Mouse (Mus musculus): ENCODE measurements at regions not wholly inside any gene's neighbourhood (a gene's known extent, or its start where the extent isn't known, plus 50 kb on each side); places are given as distances from the start of the nearest gene placed in this dataset.

GRCm38 (mm10) chr13:107585936-107586335 is 458.3 kb upstream of the Smim15 start:
- no peak for TF ChIP-seq CTCF (IDR thresholded peaks at IDR 0.05; ENCODE audit: low read depth)
- TF ChIP-seq EP300 (IDR thresholded peaks at IDR 0.05; ENCODE audit: low read depth) = no peak
